Mouse (Mus musculus) kidney, adult 18-20 months (tissue): ENCODE data around the gene Asb8.

Experiments used
- DNase-seq: peaks from one replicate; pipeline ENCODE4 v3.0.0; 2021

Gene Asb8

GRCm38 (mm10) chr15:98165525-98165924 is at the start of gene Asb8:
Asb8 (minus strand) TSS chr15:98165625.
- DNase-seq = no peak

DNA sequence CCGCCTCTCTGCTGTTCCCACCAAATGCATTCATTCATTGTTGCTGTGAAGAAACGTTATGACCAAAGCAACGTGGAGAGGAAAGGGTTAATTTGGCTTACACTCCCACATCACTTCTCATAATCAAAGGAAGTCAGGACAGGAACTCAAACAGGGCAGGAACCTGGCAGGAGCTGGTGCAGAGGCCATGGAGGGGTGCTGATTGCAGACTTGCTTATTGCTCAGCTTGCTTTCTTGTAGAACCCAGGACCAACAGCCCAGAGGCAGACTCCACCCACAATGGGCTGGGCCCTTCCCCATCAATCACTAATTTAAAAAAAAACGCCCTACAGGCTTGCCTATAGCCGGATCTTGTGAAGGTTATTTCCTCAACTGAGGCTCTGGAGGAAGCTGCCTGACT is 48.7 kb upstream of the Asb8 start:
- DNase-seq = no peak

GRCm38 (mm10) chr15:98213336-98213870 is 48.0 kb upstream of the Asb8 start:
- peak; percentile 5 for DNase-seq

DNA sequence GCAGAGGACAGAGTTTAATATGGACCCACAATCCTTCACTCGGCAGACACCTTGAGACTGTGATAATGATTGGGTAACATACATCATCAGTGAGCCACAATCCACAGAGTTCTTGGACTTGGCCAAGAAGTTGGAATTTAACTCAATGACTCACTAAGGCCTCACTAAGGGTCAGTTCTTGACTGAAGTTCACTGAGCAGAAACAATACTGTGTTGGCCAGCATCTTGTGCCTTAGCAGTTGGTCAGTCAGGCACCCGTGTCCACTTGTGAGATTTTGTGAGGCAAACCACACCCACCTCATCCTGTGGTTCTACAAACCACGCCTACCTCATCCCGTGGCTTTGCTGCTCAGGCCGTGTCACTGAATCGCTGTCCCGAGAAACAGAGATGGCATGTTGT is 44.3 kb upstream of the Asb8 start:
- DNase-seq = peak; percentile 25

GRCm38 (mm10) chr15:98195442-98195841 is 30.0 kb upstream of the Asb8 start, which contains the start of gene Olfr288:
Olfr288 (minus strand) TSS chr15:98195542.
- DNase-seq = no peak

DNA sequence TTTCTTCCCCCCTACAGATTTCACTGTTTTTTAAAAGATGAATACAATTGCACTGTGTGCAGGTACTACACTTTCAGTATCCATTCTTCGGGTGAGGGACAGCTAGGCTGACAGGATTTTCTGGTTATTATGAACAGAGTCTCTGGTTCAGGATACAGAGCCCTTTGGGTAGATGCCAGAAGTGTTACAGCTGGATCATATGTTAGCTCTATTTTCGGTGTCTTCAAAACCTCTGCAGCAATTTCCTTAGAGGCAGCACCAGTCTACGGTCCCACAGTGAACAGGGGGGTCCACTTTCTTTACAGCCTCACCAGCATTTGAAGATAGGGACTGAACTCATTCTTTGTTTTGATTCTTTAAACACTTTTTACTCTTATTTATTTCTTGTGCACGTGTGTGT is 19.0 kb upstream of the Asb8 start:
- DNase-seq = no peak

GRCm38 (mm10) chr15:98181856-98182570 is 16.6 kb upstream of the Asb8 start:
- DNase-seq = no peak

DNA sequence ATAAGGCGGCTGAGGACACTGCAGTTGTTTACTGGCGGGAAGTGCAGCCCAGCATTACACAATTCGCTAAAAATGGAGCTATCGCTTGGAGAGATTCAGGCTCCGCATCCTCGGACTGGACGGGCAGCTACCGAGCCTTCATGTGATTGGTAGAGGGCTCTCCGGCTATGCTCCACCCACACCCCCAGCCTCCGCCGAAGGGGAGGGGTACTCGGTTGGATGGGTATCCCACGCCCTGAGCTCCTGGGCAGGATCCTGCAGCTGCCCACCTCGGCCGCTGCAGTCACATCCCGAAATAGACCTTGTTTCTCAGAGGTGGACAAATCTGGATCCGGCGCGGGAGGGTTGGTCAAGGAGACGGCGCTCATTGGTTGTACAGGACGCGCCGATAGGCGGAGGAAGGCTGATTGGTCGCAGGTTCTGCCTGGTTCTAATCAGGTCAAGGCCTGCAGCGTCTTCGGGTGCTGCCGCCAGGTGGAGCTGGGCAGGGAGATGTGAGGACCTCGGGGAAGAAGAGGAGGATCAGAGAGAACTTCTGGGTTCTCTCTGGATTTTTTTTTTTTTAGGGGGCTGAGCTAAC is 15.8 kb upstream of the Asb8 start:
- peak; percentile 91 for DNase-seq

DNA sequence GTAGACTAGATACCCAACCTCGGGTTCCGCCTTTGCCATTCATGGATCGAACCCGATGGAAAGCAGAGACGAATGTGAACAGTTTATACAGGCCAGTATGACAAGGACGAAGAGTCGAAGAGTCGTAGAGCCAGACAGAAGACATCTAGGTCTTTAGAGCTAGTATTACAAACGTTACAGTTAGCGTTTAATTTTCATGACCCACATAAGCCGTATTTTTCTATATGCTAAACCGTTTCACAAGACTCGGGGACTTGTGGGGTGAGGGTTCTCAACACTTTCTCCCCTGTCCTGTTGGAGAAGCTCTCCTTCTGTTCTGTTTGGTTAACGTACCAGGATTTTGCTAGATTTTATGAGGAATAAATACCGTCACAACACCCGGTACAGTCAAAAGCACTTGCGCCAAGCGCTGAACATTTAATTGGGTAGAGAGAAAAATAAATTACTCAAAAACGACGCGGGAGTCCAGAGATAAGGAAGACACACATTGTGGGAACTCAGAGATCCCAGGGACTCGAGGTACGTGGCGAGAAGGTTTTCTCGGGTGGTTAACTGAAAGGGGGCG is 15.2 kb upstream of the Asb8 start:
- DNase-seq = no peak

- no peak for DNase-seq
Measured at GRCm38 (mm10) chr15:98177320-98177719, 11.9 kb upstream of the Asb8 start.

DNA sequence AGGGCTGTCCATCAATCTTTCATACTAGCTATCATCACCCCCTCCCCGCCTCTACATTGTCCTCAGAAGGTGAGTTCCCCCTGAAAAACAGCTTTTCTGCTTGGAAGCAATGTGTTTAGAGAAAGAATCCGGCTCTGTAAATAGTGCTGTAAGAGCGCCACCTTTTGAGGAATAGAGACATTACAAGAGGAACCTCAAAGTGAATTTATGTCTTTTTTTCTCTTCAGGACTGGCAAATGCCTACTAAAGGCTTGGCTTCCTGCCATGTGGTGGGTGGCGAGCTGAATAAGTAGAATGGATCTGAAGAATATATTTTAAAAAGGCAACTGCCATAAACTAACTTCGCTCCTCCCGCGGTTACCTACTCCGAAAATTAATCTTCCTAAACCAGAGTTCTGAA is 8.4 kb upstream of the Asb8 start:
- DNase-seq = no peak

GRCm38 (mm10) chr15:98172113-98172512 is 6.7 kb upstream of the Asb8 start:
- no peak for DNase-seq

DNA sequence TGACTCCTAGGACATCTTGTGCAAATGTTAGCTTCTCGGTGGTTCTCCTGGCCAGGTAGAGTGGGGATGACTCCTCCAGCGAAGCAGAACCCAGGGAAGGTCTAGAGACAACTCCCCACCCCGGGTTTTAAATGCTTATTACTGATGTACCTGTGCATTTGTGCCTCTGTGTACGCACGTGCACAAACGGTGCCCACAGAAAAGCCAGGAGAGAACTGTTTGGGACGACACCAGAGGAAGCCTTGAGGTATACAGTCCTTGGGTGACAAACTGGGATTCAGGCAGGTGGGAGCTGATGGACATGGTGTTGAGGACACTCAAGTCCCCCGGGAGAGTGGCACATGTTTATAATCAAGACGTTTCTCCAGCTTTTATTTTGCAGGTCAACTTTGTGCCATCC is 5.5 kb upstream of the Asb8 start:
- DNase-seq = no peak

DNA sequence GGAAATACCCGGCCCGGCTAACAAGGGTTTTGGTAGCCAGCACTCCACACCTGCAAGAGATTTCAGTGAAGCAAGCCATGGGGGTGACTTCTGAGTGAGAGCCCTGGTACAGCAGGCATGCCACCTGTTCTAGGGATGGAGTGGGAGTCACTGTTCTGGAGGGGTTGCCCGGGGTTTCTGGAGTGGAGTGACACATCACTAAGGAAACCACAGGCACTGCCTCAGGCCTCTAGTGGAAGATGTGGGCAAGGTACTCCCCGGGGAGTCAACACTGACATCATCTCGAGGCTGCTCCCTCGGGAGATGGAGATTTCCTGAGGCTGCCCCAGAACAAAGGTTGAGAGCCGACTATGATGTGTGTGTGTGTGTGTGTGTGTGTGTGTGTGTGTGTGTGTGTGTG is 4.9 kb upstream of the Asb8 start:
- no peak for DNase-seq

- DNase-seq = no peak
Measured at GRCm38 (mm10) chr15:98168622-98169004, 3.2 kb upstream of the Asb8 start.

DNA sequence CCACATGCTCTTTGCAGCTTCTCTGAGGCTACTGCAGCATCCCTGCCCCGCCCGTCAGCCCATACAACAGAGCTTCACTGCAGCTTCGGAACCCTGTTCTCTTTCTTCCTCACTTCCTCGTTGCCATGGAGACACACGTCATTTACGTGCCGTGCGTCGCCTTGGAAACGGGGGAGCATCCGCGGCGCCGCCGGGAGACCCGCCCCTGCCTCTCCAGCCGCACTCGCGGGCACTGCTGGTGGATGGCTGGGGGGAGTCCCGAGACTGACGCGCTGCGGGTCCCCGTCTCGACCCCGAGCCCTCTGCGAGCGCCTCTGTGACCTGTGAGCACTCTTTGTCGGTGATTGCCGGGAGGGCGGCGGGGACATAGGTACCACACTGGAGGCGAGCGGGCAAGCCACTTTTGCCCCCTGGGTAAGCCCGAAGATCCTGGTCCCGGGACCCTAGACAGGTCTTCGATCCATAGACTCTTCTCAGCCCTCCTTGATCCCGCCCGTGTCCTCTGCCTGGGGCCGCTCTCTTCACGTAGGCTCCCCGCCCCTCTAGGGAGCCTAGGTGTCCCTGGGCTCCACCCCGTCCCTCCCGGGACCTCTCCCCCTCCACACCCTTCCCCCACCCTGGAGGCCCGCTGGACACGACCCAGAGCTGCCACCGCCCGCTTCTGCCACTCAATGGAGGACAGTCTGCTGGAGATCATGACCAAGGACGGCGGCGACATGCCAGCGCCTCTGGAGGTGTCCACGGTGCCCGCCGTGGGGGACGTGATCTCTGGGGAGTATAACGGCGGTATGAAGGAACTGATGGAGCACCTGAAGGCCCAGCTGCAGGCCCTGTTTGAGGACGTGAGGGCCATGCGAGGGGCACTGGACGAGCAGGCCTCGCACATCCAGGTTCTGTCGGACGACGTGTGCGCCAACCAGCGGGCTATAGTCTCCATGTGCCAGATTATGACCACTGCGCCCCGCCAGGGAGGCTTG is 2.5 kb upstream of the Asb8 start:
- DNase-seq = peak; percentile 48

- no peak for DNase-seq
Measured at GRCm38 (mm10) chr15:98166963-98167644, 1.7 kb upstream of the Asb8 start, which contains the start of gene Ccdc184. Ccdc184 (plus strand) TSS chr15:98167158.

GRCm38 (mm10) chr15:98162561-98162960 is 2.9 kb downstream of the Asb8 start:
- DNase-seq = no peak

GRCm38 (mm10) chr15:98161026-98161805 is 4.2 kb downstream of the Asb8 start:
- no peak for DNase-seq

GRCm38 (mm10) chr15:98157253-98157652 is 8.2 kb downstream of the Asb8 start:
- DNase-seq = no peak

GRCm38 (mm10) chr15:98155944-98156343 is 9.5 kb downstream of the Asb8 start:
- no peak for DNase-seq
